Mouse (Mus musculus): ENCODE measurements around the gene Atf7ip.

- TF ChIP-seq EP300 (IDR thresholded peaks at IDR 0.05; ENCODE audit: low read depth) (no peak), CTCF (IDR thresholded peaks at IDR 0.05; ENCODE audit: low read depth) (no peak)
These were observed 38.1 kb upstream of the Atf7ip start for GRCm38 (mm10) chr6:136467837-136468236.
